Mouse (Mus musculus) cerebellum, postnatal 10 days (tissue): ENCODE data around the gene Nav2.
A peak's percentile ranks its signal among the peaks of the same experiment; 100 is the strongest.

Experiments used
- DNase-seq, 2 experiments: peaks; one replicate each; pipeline ENCODE4 v3.0.0; 2021; ENCODE audit warnings: mixed read lengths in 2 of 2

The Nav2 gene

DNA sequence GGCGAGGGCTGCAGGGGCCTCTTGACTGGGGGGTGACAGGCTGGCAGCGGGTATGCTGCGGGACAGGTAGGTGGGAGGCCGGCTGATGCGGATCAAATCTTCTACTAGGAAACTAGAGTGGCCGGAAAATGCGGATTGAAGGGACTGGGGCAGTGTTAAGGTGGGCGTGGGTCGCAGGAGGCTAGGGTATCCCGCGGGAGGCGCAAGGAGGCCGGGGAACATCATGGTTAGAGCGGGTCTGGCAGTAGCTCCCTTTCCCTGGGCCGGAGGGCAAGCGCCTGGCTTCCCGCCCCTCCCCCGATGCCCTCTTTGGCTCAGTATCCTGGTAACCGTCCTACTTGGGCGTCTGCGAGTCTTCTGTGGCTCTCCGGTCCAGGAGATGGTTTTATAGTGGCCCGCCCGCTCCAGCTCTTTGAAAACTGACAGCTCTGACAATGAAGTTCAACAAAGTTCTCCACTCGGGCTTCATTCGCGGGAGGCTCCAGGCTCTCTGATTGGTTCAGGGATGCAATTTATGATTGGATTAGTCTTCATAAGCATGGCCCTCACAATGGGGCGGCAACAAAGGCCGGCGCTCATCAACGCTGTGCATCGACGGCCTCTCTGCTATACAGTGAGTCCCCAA is 728.1 kb downstream of the Nav2 start, which contains the start of gene Dbx1:
Dbx1 (minus strand) TSS at position 359 of the 625 bp plus-strand sequence.
- peak; percentile 41 to 56 for DNase-seq

DNA sequence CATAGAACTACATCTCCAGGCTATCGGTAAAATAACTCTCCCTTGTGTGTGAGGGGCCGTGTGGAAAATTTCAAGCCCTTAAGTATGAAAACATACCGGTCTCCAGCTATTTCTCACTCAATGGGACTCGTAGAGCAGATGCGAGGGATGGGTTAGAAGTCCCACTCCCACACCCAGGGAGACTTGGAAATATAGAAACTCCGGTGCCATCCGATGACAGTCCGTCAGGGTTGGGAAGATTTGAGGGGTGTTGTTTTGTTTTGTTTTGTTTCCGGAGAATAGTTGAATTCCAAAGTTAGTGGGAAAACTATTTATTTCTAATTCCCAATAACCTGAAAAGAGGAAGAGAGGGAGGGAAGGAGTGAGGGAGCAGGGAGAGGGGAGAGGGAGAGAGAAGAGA is 728.8 kb downstream of the Nav2 start:
- DNase-seq = no peak

DNA sequence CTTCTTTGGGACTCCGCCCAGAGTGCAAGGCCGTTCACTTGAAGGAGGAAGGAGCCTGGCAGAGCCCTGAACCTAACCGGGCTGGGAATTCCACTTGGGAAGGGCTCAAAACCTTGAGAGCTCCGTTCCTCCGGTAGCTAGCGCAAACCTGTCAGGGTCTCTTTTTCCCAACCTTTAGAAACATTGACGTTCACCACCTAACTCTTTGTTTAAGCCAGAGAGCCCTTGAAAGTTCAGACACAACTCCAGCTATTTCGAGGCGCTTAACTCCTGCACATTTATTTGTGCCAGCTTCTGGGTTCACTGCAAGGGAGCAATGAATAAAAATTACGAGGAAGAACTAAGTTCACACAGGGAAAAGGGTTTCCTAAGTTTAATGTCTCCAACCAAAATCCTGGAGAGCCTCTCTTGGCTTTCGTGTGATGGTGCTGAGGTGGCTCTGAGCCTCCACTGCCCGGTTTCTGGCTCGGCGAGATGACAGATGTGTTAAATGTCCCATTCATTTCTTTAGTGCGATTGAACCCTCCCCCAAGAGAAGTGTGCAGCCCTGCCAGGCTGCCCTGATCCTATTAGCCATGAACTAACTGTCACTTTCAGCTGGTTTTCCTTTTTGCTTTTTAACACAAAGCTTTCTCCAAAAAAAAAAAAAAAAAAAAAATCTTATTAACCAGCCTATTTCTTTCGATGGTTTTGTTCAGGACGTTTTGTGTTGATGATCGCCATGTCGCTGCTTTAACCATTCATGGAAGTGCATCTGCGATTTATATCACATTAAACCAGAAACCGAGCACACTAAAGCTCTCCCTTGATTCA is 729.5 kb downstream of the Nav2 start:
- peak; percentile 15 to 31 for DNase-seq

DNA sequence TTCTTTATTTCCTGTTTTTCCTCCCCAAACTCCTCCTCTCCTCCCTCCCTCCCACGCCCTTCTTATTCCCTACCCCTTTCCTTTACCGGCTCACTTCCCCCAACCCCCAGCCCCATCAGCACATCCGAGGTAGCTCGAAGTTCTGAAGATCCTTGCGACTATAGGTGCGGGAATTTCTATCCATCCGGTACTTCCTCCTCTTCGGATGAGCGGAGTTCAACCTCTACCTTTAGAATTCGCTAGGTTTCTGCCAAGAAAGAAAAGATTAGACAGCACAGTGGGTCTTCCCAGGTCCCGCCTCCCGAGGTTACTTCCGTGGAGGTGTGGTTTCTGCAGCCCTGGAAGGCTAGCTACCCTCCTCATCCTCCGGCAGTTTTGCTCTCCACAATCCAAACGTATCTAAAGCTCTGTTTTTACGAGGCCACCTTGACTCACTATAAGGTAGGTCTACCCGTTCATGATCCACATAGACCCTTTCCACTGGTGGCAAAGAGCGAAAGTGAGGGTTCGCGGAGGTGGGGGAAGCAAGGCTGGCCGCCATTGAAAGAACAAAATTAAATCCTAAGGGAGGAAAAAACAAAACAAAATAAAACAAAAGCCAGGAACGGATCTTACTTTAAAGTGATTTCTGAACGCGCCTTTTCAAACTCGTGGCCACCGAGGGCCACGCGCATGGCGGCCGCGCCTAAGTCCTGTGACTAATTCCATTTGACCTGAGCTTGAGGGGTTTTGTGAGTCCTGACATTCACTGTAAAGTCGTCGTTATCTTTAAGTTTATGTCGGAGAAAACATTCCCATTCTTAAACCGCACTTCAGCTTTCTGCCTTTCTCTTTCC is 730.6 kb downstream of the Nav2 start:
- peak in 1 of 2 experiments; percentile 8 for DNase-seq

DNA sequence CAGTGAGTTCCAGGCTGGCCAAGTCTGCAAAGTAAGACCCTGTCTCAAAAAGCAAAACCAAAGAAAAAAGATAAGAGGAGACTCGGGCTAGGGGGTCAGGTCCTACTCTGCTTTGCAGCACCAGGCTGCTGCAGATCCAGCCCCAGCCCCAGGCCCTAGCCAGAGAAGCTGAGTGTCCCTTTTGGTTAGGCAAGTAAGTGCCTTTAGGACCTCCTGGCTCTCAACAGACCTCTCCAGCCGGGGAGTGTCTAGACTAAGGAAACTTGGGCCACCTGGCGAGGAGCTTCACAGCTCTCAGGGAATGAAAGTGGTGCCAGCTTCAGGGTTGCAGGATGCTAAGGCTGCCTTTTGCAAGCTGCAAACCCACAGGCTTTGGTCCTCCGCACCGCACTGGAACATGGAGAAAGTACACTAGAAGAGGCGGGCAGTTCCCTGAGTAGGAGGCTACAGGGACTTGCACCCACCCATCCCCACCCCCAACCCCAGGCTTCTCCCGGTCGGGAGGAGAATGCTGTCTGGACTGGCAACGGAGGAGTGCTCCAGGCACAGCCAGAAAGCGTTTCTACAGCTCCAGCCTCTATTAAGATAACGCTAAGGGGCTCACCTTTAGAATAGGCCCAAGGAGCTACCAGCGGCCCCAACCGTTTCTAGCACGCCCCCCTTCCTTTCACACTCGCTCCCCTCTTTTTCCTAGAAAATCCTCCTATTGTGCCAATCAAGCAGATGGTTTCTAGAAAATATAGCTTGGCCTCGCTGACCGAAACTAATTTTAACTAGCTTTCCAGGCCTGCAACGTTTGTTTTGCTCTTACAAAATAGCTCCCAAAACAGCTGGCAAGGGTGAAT is 731.6 kb downstream of the Nav2 start:
- peak; percentile 28 for DNase-seq

DNA sequence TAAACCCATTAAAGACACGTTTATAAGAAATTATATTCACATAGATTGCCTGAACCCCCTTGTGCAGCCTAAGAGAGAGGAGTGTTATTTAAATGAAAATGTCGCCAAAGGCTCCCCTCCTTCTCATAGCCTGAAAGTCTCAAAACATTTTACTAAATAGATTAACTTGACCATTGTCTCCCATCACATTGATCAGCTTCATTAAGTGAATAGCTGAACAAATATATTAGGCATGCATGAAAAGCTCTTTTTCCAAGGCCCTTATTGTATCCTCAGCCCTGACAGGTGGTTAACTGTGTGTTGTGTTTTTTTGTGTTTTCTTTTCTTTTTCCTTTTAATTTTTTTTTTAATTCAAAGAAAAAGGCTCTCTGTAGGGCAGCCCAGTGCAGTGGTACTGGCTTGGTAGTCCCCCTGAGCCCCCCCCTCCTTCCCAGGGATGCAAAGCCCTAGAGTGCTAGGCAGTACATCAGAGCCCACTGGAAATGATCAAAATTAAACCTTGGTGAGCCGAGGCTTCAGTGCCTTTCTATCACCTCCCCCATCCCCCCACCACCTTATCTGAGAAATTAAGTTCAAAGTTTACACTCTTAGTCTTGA is 732.3 kb downstream of the Nav2 start:
- DNase-seq = no peak
